Comparison of ENCODE assay signal across 9 mouse cellular contexts in genomic region chr6:101473257-101473925, GRCm38 (mm10).
DNase-seq lines count a peak whose midpoint lies in the region; ATAC-seq and TF ChIP-seq lines count a peak whose summit lies in the region.
"Had no signal": no experiment of that assay in that cellular context is flagged by ENCODE, and none has a peak within 500 bp of the region (broad histone marks: within the 10 kb centered on the region; RNA-seq: fewer than 3 reads in every experiment).

No protein-coding gene starts in this region.

- no peaks in the 10 kb centered on the region for H3K9me3 ChIP-seq in embryonic facial prominence, embryonic 12.5 days
- H3K9me3 ChIP-seq in kidney, postnatal 0 days (replicated peaks; ENCODE audit: low read length), result no peaks in the 10 kb centered on the region
- no peaks in the 10 kb centered on the region for H3K9me3 ChIP-seq in limb, embryonic 14.5 days (ENCODE audit: control insufficient read depth, low read length)
- H3K9me3 ChIP-seq: liver, embryonic 13.5 days had no signal

- no peak for TF ChIP-seq POLR2A in limb, embryonic 14.5 days (IDR thresholded peaks at IDR 0.05; ENCODE audit: borderline replicate concordance, extremely low read depth, insufficient read depth, insufficient read length)

- no peak overlapping the region for H3K4me3 ChIP-seq in embryonic facial prominence, embryonic 12.5 days
- no peak overlapping the region for H3K4me3 ChIP-seq in kidney, postnatal 0 days (replicated peaks; ENCODE audit: low read depth, low read length)
- H3K4me3 ChIP-seq in limb, embryonic 14.5 days (replicated peaks; ENCODE audit: low read length), result no peak overlapping the region
- H3K4me3 ChIP-seq: liver, embryonic 13.5 days had no signal

- H3K4me2 ChIP-seq in embryonic facial prominence, embryonic 12.5 days (replicated peaks), result no peak overlapping the region
- no peak overlapping the region for H3K4me2 ChIP-seq in kidney, postnatal 0 days (ENCODE audit: low read length)
- no peak overlapping the region; the same call in 1 of the 2 replicates for H3K4me2 ChIP-seq in limb, embryonic 14.5 days (replicated peaks; ENCODE audit: low read depth, low read length, severe bottlenecking)
- H3K4me2 ChIP-seq: liver, embryonic 13.5 days had no signal

- H3K36me3 ChIP-seq in embryonic facial prominence, embryonic 12.5 days, result no peaks in the 10 kb centered on the region
- H3K36me3 ChIP-seq in kidney, postnatal 0 days (ENCODE audit: insufficient read depth, low read length), result no peaks in the 10 kb centered on the region
- no peaks in the 10 kb centered on the region for H3K36me3 ChIP-seq in limb, embryonic 14.5 days (ENCODE audit: control insufficient read depth, insufficient read depth, low read length)
- H3K36me3 ChIP-seq: liver, embryonic 13.5 days had no signal

- peak; percentile 17 for DNase-seq in adrenal gland, adult 2 months
- DNase-seq in adrenal gland, adult 8-10 months, result no peak
- peak; percentile 65 to 68 for DNase-seq in heart, adult 9 months (ENCODE audit: low spot score in 2 of 2)
- DNase-seq in kidney, postnatal 0 days (ENCODE audit: low spot score), result peak; percentile 18
- peak; percentile 76 for DNase-seq in limb, embryonic 14.5 days (ENCODE audit: low spot score)
- peak; percentile 23 to 45 for DNase-seq in right cerebral cortex, adult 2 months (ENCODE audit: low spot score in 2 of 2)
- no peak for DNase-seq in MN1 (ENCODE audit: low spot score)
- DNase-seq: liver, embryonic 13.5 days had no signal

- H3K4me1 ChIP-seq in embryonic facial prominence, embryonic 12.5 days, result peaks cover 13% of the 10 kb centered on the region
- H3K4me1 ChIP-seq in kidney, postnatal 0 days (replicated peaks; ENCODE audit: insufficient read depth, low read length), result no peaks in the 10 kb centered on the region
- peaks cover 16% of the 10 kb centered on the region for H3K4me1 ChIP-seq in limb, embryonic 14.5 days (ENCODE audit: control insufficient read depth, insufficient read depth, low read length)
- H3K4me1 ChIP-seq: liver, embryonic 13.5 days had no signal

- TF ChIP-seq CTCF in kidney, postnatal 0 days (IDR thresholded peaks at IDR 0.05; ENCODE audit: low read depth), result peak; percentile 12; the same call in 1 of the 2 replicates

- no peak overlapping the region for H3K9ac ChIP-seq in embryonic facial prominence, embryonic 12.5 days
- no peak overlapping the region for H3K9ac ChIP-seq in kidney, postnatal 0 days (ENCODE audit: low read depth, low read length)
- H3K9ac ChIP-seq in limb, embryonic 14.5 days (ENCODE audit: low read depth, low read length, severe bottlenecking), result no peak overlapping the region
- H3K9ac ChIP-seq: liver, embryonic 13.5 days had no signal

- peak; percentile 80 for ATAC-seq in embryonic facial prominence, embryonic 12.5 days (ENCODE audit: insufficient number of reproducible peaks, insufficient read depth, low FRiP score, low TSS enrichment)
- no peak for ATAC-seq in kidney, postnatal 0 days (replicated peaks; ENCODE audit: low FRiP score, low read depth)
- ATAC-seq in limb, embryonic 14.5 days (ENCODE audit: low FRiP score, low read depth), result peak; percentile 80

- WGBS in embryonic facial prominence, embryonic 12.5 days, result 16% methylated on average over 5 of the region's 5 CpGs
- 41% methylated on average over 5 of the region's 5 CpGs for WGBS in kidney, postnatal 0 days
- 25% methylated on average over 5 of the region's 5 CpGs for WGBS in limb, embryonic 14.5 days

- H3K27ac ChIP-seq in embryonic facial prominence, embryonic 12.5 days, result peak overlapping the region; percentile 26
- no peak overlapping the region for H3K27ac ChIP-seq in kidney, postnatal 0 days
- H3K27ac ChIP-seq in limb, embryonic 14.5 days (replicated peaks; ENCODE audit: low read depth, low read length), result peak overlapping the region; percentile 55
- H3K27ac ChIP-seq: liver, embryonic 13.5 days had no signal

- no peaks in the 10 kb centered on the region for H3K27me3 ChIP-seq in embryonic facial prominence, embryonic 12.5 days
- no peaks in the 10 kb centered on the region for H3K27me3 ChIP-seq in kidney, postnatal 0 days (ENCODE audit: insufficient read depth, low read length)
- H3K27me3 ChIP-seq in limb, embryonic 14.5 days (ENCODE audit: control insufficient read depth, insufficient read depth, low read length), result no peaks in the 10 kb centered on the region
- H3K27me3 ChIP-seq: liver, embryonic 13.5 days had no signal

Comparison
In these comparisons a context has a peak if more than half of its experiments do, and no peak if none do; other contexts are left out.
1. DNase-seq: peak in adrenal gland, adult 2 months (single experiment), heart, adult 9 months (2 of 2), kidney, postnatal 0 days (single experiment), limb, embryonic 14.5 days (single experiment) and right cerebral cortex, adult 2 months (2 of 2); none in adrenal gland, adult 8-10 months (single experiment) and MN1 (single experiment).